Mouse (Mus musculus) cerebral cortex, adult 2 months (tissue): ENCODE measurements around the gene Med29.

Experiments used
- WGBS: fragments of 180-500 bp; shearing (Covaris S2); methylation state at CpG from one replicate; pipeline ENCODE4 v1.1.7; 2018; 5-methylcytosine and 5-hydroxymethylcytosine counted together

Gene Med29

GRCm38 (mm10) chr7:28392429-28393271 lies at the start of gene Med29, which contains the start of gene Paf1:
Gene Med29, minus strand, starts transcription at chr7:28392708.
Gene Paf1, plus strand, starts transcription at chr7:28392951.
- WGBS = under 1% methylated on average over 58 of the region's 58 CpGs

- 95% methylated on average over 14 of the region's 14 CpGs for WGBS
These were observed 49.4 kb upstream of the Med29 start for GRCm38 (mm10) chr7:28441776-28442485.

GRCm38 (mm10) chr7:28440739-28441138 lies 48.2 kb upstream of the Med29 start:
- WGBS = 57% methylated on average over 2 of the region's 2 CpGs

GRCm38 (mm10) chr7:28438771-28439170 lies 46.3 kb upstream of the Med29 start:
- 94% methylated on average over 2 of the region's 2 CpGs for WGBS

- 3% methylated on average over 16 of the region's 16 CpGs for WGBS
These were observed 44.5 kb upstream of the Med29 start, which contains the start of gene Gmfg for GRCm38 (mm10) chr7:28436932-28437570. Gene Gmfg, plus strand, starts transcription at chr7:28437447.

- WGBS = under 1% methylated on average over 61 of the region's 64 CpGs
These were observed 43.9 kb upstream of the Med29 start for GRCm38 (mm10) chr7:28436271-28436904.

- 0% methylated on average over 43 of the region's 70 CpGs for WGBS
These were observed 43.3 kb upstream of the Med29 start for GRCm38 (mm10) chr7:28435660-28436259.

- WGBS = 91% methylated on average over 2 of the region's 2 CpGs
These were observed 39.7 kb upstream of the Med29 start for GRCm38 (mm10) chr7:28432252-28432651.

GRCm38 (mm10) chr7:28430512-28430911 lies 38.0 kb upstream of the Med29 start:
- 31% methylated on average over 1 of the region's 1 CpGs for WGBS

GRCm38 (mm10) chr7:28423018-28423417 lies 30.5 kb upstream of the Med29 start:
- 70% methylated on average over 1 of the region's 1 CpGs for WGBS

- WGBS = 86% methylated on average over 2 of the region's 2 CpGs
These were observed 26.9 kb upstream of the Med29 start for GRCm38 (mm10) chr7:28419416-28419815.

- 51% methylated on average over 8 of the region's 8 CpGs for WGBS
These were observed 25.7 kb upstream of the Med29 start for GRCm38 (mm10) chr7:28418096-28418670.

- WGBS = 89% methylated on average over 4 of the region's 4 CpGs
These were observed 20.3 kb upstream of the Med29 start for GRCm38 (mm10) chr7:28412826-28413225.

- 69% methylated on average over 3 of the region's 3 CpGs for whole genome bisulfite sequencing
These were observed 18.4 kb upstream of the Med29 start for GRCm38 (mm10) chr7:28410841-28411475.

GRCm38 (mm10) chr7:28401942-28402341 lies 9.4 kb upstream of the Med29 start:
- 74% methylated on average over 3 of the region's 3 CpGs for WGBS

GRCm38 (mm10) chr7:28401030-28401429 lies 8.5 kb upstream of the Med29 start:
- WGBS = 86% methylated on average over 1 of the region's 1 CpGs

- 82% methylated on average over 10 of the region's 10 CpGs for WGBS
These were observed 6.3 kb upstream of the Med29 start for GRCm38 (mm10) chr7:28398696-28399340.

- 57% methylated on average over 3 of the region's 3 CpGs for WGBS
These were observed 5.5 kb upstream of the Med29 start for GRCm38 (mm10) chr7:28398000-28398399.

- 96% methylated on average over 4 of the region's 4 CpGs for WGBS
These were observed 2.9 kb upstream of the Med29 start for GRCm38 (mm10) chr7:28395425-28395824.
